Mouse (Mus musculus): Measurements from ENCODE around the gene Dapk2. TPM values are rescaled to one million over a fixed set of nuclear protein-coding genes. Genes with fewer than 3 reads are reported as not detected.
A peak's percentile ranks its signal among the peaks of the same experiment; 100 is the strongest.

Gene Dapk2
- polyA plus RNA-seq, 2 experiments: 11.7 to 25.2 TPM

DNA sequence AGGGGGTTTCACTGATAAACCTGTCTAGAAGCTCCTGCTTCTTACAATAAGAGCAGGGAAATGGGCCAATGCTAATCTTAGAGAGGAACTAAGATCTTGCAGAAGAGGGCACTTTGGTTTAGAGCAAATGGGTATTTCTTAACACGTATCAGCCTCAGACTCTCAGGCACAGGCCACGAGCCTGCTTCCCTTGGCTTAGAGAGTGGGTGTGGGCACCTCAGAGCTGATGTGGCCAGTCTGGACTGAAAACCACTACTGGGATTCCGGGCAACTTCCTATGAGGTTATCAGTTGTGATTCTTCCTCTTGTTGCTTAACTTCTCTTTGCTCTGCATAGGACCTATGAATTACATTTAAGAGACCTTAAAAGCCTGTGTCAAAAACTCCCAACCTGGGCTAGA, 43.7 kb upstream of the Dapk2 start:
- ATAC-seq (ENCODE audit: insufficient read depth): no peak
- Histone ChIP-seq H3K9ac (replicated peaks) (no peak overlapping the region), H3K4me2 (ENCODE audit: low read depth) (no peak overlapping the region), H3K9me3 (ENCODE audit: control insufficient read depth, low read length) (no peaks in the 10 kb centered on the region), H3K27me3 (ENCODE audit: control insufficient read depth, insufficient read depth, low read length) (no peaks in the 10 kb centered on the region), H3K27ac (no peak overlapping the region), H3K4me1 (replicated peaks; ENCODE audit: control insufficient read depth in 2 of 2, insufficient read depth in 2 of 2, low read length in 1 of 2) (peaks cover 5 to 11% of the 10 kb centered on the region in 2 experiments; a peak in 3 of 4 replicates), H3K4me3 (ENCODE audit: insufficient read depth in 1 of 2, low read depth in 2 of 2, low read length in 2 of 2) (no peak overlapping the region), H3K36me3 (replicated peaks; ENCODE audit: control insufficient read depth, insufficient read depth, low read depth) (peaks cover 4% of the 10 kb centered on the region)
- TF ChIP-seq CTCF (IDR thresholded peaks at IDR 0.05; ENCODE audit: low read depth) (no peak), EP300 (IDR thresholded peaks at IDR 0.05; ENCODE audit: low read depth) (no peak)
- WGBS (ENCODE audit: insufficient replicate concordance): 35% methylated on average over 3 of the region's 3 CpGs
- no peak for DNase-seq (ENCODE audit: low read depth in 3 of 3, low spot score in 3 of 3)

DNA sequence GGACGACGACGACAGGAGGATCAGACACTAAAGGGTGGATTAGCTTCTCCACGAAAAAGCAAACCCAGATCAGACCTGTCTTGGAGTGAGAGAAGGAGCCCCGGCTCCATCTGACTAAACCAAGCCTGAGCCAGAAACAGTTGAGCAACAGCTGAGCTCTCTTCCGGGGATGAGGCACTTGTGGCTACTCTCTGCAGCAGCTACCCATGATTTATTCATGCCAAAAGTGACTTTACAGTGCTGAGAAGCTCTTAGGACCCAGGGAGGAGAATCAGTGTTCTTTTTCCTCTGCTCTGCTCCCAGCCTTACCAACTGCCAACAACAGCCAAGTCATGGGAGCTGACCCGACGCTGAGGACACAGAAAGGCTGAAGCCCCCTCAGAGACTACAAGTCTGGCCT, 41.1 kb upstream of the Dapk2 start:
- peaks cover 4% of the 10 kb centered on the region for H3K36me3 ChIP-seq (replicated peaks; ENCODE audit: control insufficient read depth, insufficient read depth, low read depth)
- no peak overlapping the region for H3K4me3 ChIP-seq (ENCODE audit: insufficient read depth in 1 of 2, low read depth in 2 of 2, low read length in 2 of 2)
- no peak for TF ChIP-seq CTCF (IDR thresholded peaks at IDR 0.05; ENCODE audit: low read depth)
- TF ChIP-seq EP300 (IDR thresholded peaks at IDR 0.05; ENCODE audit: low read depth): no peak
- ATAC-seq (ENCODE audit: insufficient read depth): no peak
- 71% methylated on average over 8 of the region's 8 CpGs for WGBS (ENCODE audit: insufficient replicate concordance)
- H3K27me3 ChIP-seq (ENCODE audit: control insufficient read depth, insufficient read depth, low read length): no peaks in the 10 kb centered on the region
- no peak for DNase-seq (ENCODE audit: low read depth in 3 of 3, low spot score in 3 of 3)
- no peak overlapping the region for H3K27ac ChIP-seq
- no peaks in the 10 kb centered on the region for H3K9me3 ChIP-seq (ENCODE audit: control insufficient read depth, low read length)
- peaks cover 22 to 26% of the 10 kb centered on the region in 2 experiments for H3K4me1 ChIP-seq (replicated peaks; ENCODE audit: control insufficient read depth in 2 of 2, insufficient read depth in 2 of 2, low read length in 1 of 2)
- H3K9ac ChIP-seq (replicated peaks): no peak overlapping the region
- H3K4me2 ChIP-seq (ENCODE audit: low read depth): no peak overlapping the region

DNA sequence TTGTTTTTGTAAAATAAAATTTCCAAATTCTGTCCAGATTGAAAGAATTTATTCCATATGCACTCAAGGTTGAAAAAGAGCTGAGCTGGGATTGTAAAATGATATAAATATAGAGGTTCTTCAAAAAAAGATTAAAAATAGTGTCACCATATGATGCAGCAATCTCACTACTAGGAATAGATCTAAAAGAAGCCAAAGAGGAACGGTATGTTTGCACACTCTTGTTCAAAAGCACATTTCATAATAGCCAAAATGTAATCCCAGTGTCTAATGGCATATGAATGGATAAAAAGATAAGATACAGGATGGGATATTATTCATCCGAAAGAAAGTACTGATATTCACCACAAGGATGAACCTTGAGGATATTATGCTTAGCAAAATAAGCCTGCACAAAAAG, 38.5 kb upstream of the Dapk2 start:
- DNase-seq (ENCODE audit: low read depth in 3 of 3, low spot score in 3 of 3): no peak
- WGBS (ENCODE audit: insufficient replicate concordance): 76% methylated on average over 2 of the region's 2 CpGs
- peak overlapping the region; percentile 68 for H3K27ac ChIP-seq
- peak overlapping the region; percentile 43 for H3K4me2 ChIP-seq (ENCODE audit: low read depth)
- no peaks in the 10 kb centered on the region for H3K9me3 ChIP-seq (ENCODE audit: control insufficient read depth, low read length)
- H3K4me1 ChIP-seq (replicated peaks; ENCODE audit: control insufficient read depth in 2 of 2, insufficient read depth in 2 of 2, low read length in 1 of 2): peaks cover 32 to 33% of the 10 kb centered on the region in 2 experiments
- H3K27me3 ChIP-seq (ENCODE audit: control insufficient read depth, insufficient read depth, low read length): no peaks in the 10 kb centered on the region
- ATAC-seq (ENCODE audit: insufficient read depth): no peak
- H3K9ac ChIP-seq (replicated peaks): no peak overlapping the region
- no peak overlapping the region for H3K4me3 ChIP-seq (ENCODE audit: insufficient read depth in 1 of 2, low read depth in 2 of 2, low read length in 2 of 2)
- peaks cover 4% of the 10 kb centered on the region for H3K36me3 ChIP-seq (replicated peaks; ENCODE audit: control insufficient read depth, insufficient read depth, low read depth)
- TF ChIP-seq EP300 (IDR thresholded peaks at IDR 0.05; ENCODE audit: low read depth) (no peak), CTCF (IDR thresholded peaks at IDR 0.05; ENCODE audit: low read depth) (no peak)

GRCm38 (mm10) chr9:66120106-66120505, 37.9 kb upstream of the Dapk2 start:
- Histone ChIP-seq H3K9me3 (ENCODE audit: control insufficient read depth, low read length) (no peaks in the 10 kb centered on the region), H3K4me2 (ENCODE audit: low read depth) (peak overlapping the region; percentile 43), H3K36me3 (replicated peaks; ENCODE audit: control insufficient read depth, insufficient read depth, low read depth) (peaks cover 4% of the 10 kb centered on the region), H3K4me1 (replicated peaks; ENCODE audit: control insufficient read depth in 2 of 2, insufficient read depth in 2 of 2, low read length in 1 of 2) (peaks cover 34 to 35% of the 10 kb centered on the region in 2 experiments), H3K9ac (replicated peaks) (peak overlapping the region; percentile 16), H3K4me3 (ENCODE audit: insufficient read depth in 1 of 2, low read depth in 2 of 2, low read length in 2 of 2) (no peak overlapping the region), H3K27ac (peak overlapping the region; percentile 68), H3K27me3 (ENCODE audit: control insufficient read depth, insufficient read depth, low read length) (no peaks in the 10 kb centered on the region)
- DNase-seq (ENCODE audit: low read depth in 3 of 3, low spot score in 3 of 3) (peak in 2 of 3 experiments; percentile 61 to 64), ATAC-seq (ENCODE audit: insufficient read depth) (peak; percentile 31)
- TF ChIP-seq EP300 (IDR thresholded peaks at IDR 0.05; ENCODE audit: low read depth) (peak; percentile 71), CTCF (IDR thresholded peaks at IDR 0.05; ENCODE audit: low read depth) (no peak)
- WGBS (ENCODE audit: insufficient replicate concordance): 38% methylated on average over 4 of the region's 4 CpGs

DNA sequence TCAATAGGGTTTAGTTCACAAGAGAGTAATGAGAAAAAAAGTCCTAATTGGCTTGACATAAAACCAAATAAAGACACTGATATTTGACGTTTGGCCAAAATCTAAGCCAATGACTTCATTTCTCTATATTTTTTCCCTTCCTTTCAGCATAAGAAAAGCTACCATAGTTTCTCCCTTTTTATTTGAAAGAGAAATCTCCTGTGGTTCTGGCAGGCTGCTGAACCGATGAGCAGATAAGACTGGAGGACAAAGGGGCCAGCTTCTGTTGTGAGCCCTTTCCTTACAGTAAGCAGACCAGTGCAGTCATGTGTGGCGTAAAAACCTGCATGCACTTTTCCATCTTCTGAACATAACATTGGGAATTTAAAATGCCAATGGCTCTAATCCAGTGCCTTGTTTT, 37.1 kb upstream of the Dapk2 start:
- peak overlapping the region; percentile 43 for H3K4me2 ChIP-seq (ENCODE audit: low read depth)

More for the DNA sequence above, 37.1 kb upstream of the Dapk2 start:
- DNase-seq (ENCODE audit: low read depth in 3 of 3, low spot score in 3 of 3): no peak
- Histone ChIP-seq H3K27me3 (ENCODE audit: control insufficient read depth, insufficient read depth, low read length) (no peaks in the 10 kb centered on the region), H3K4me3 (ENCODE audit: insufficient read depth in 1 of 2, low read depth in 2 of 2, low read length in 2 of 2) (no peak overlapping the region), H3K9ac (replicated peaks) (no peak overlapping the region), H3K4me1 (replicated peaks; ENCODE audit: control insufficient read depth in 2 of 2, insufficient read depth in 2 of 2, low read length in 1 of 2) (peaks cover 42 to 43% of the 10 kb centered on the region in 2 experiments), H3K27ac (peak overlapping the region; percentile 24; the same call in 1 of the 2 replicates), H3K36me3 (replicated peaks; ENCODE audit: control insufficient read depth, insufficient read depth, low read depth) (no peaks in the 10 kb centered on the region; the same call in none of the 2 replicates), H3K9me3 (ENCODE audit: control insufficient read depth, low read length) (no peaks in the 10 kb centered on the region)
- 41% methylated on average over 3 of the region's 3 CpGs for WGBS (ENCODE audit: insufficient replicate concordance)
- no peak for TF ChIP-seq EP300 (IDR thresholded peaks at IDR 0.05; ENCODE audit: low read depth)
- TF ChIP-seq CTCF (IDR thresholded peaks at IDR 0.05; ENCODE audit: low read depth): no peak
- no peak for ATAC-seq (ENCODE audit: insufficient read depth)

Data from liver, embryonic 14.5 days (tissue).